Mouse (Mus musculus): ENCODE results near the gene Brwd1.
"Not testable (repeated sequence)": the region's sequence is repeated elsewhere in the genome, so short reads cannot be mapped to it uniquely, and the experiment has no call there.

Brwd1 gene

GRCm38 (mm10) chr16:96082301-96083178 is at the start of gene Brwd1:
Gene Brwd1, minus strand, starts transcription at chr16:96082526.
- DNase-seq (ENCODE audit: low spot score) = peak; percentile 93

GRCm38 (mm10) chr16:96128466-96128865 is 46.1 kb upstream of the Brwd1 start:
- no peak for DNase-seq (ENCODE audit: low spot score)

- DNase-seq (ENCODE audit: low spot score) = peak; percentile 95
These were observed 45.5 kb upstream of the Brwd1 start, which contains the start of gene Hmgn1 for GRCm38 (mm10) chr16:96127657-96128344. Gene Hmgn1, minus strand, starts transcription at chr16:96127729.

GRCm38 (mm10) chr16:96127288-96127656 is 44.9 kb upstream of the Brwd1 start:
- no peak for DNase-seq (ENCODE audit: low spot score)

GRCm38 (mm10) chr16:96126684-96127171 is 44.4 kb upstream of the Brwd1 start:
- DNase-seq (ENCODE audit: low spot score) = peak; percentile 53

GRCm38 (mm10) chr16:96120022-96120623 is 37.8 kb upstream of the Brwd1 start:
- DNase-seq (ENCODE audit: low spot score) = no peak

- no peak for DNase-seq (ENCODE audit: low spot score)
These were observed 32.4 kb upstream of the Brwd1 start for GRCm38 (mm10) chr16:96114729-96115128.

GRCm38 (mm10) chr16:96112769-96113168 is 30.4 kb upstream of the Brwd1 start:
- DNase-seq (ENCODE audit: low spot score) = no peak

- DNase-seq (ENCODE audit: low spot score) = no peak
These were observed 28.5 kb upstream of the Brwd1 start for GRCm38 (mm10) chr16:96110655-96111345.

- no peak for DNase-seq (ENCODE audit: low spot score)
These were observed 27.3 kb upstream of the Brwd1 start for GRCm38 (mm10) chr16:96109673-96110072.

- DNase-seq (ENCODE audit: low spot score) = no peak
These were observed 20.7 kb upstream of the Brwd1 start for GRCm38 (mm10) chr16:96103036-96103435.

GRCm38 (mm10) chr16:96097811-96098210 is 15.5 kb upstream of the Brwd1 start:
- not testable (repeated sequence) for DNase-seq (ENCODE audit: low spot score)

- DNase-seq (ENCODE audit: low spot score) = no peak
These were observed 13.6 kb upstream of the Brwd1 start for GRCm38 (mm10) chr16:96095966-96096365.

GRCm38 (mm10) chr16:96091515-96092504 is 9.5 kb upstream of the Brwd1 start:
- DNase-seq (ENCODE audit: low spot score) = peak; percentile 71

- no peak for DNase-seq (ENCODE audit: low spot score)
These were observed 5.8 kb upstream of the Brwd1 start for GRCm38 (mm10) chr16:96088120-96088519.

GRCm38 (mm10) chr16:96087436-96087835 is 5.1 kb upstream of the Brwd1 start:
- DNase-seq (ENCODE audit: low spot score) = no peak

- no peak for DNase-seq (ENCODE audit: low spot score)
These were observed 4.7 kb upstream of the Brwd1 start for GRCm38 (mm10) chr16:96087001-96087400.

GRCm38 (mm10) chr16:96085597-96085996 is 3.3 kb upstream of the Brwd1 start:
- no peak for DNase-seq (ENCODE audit: low spot score)

GRCm38 (mm10) chr16:96083179-96083646 is 887 bp upstream of the Brwd1 start:
- DNase-seq (ENCODE audit: low spot score) = no peak

GRCm38 (mm10) chr16:96081742-96082241 is 534 bp downstream of the Brwd1 start:
- DNase-seq (ENCODE audit: low spot score) = peak; percentile 56

Measured in MN1 (cell line).